Mouse (Mus musculus): ENCODE measurements at regions not wholly inside any gene's neighbourhood (a gene's known extent, or its start where the extent isn't known, plus 50 kb on each side); places are given as distances from the start of the nearest gene placed in this dataset.

GRCm38 (mm10) chr11:110715300-110715699, 252.5 kb upstream of the Kcnj16 start:
- DNase-seq (ENCODE audit: low spot score in 2 of 2), result no peak

GRCm38 (mm10) chr11:110716369-110716768, 251.5 kb upstream of the Kcnj16 start:
- no peak for DNase-seq (ENCODE audit: low spot score in 2 of 2)

- no peak for DNase-seq (ENCODE audit: low spot score in 2 of 2)
These were observed 245.1 kb upstream of the Kcnj16 start for GRCm38 (mm10) chr11:110722701-110723100.

GRCm38 (mm10) chr11:110723971-110724370, 243.9 kb upstream of the Kcnj16 start:
- DNase-seq (ENCODE audit: low spot score in 2 of 2), result no peak

- no peak for DNase-seq (ENCODE audit: low spot score in 2 of 2)
These were observed 240.4 kb upstream of the Kcnj16 start for GRCm38 (mm10) chr11:110727357-110727961.

GRCm38 (mm10) chr11:110731510-110731909, 236.3 kb upstream of the Kcnj16 start:
- no peak for DNase-seq (ENCODE audit: low spot score in 2 of 2)

- DNase-seq (ENCODE audit: low spot score in 2 of 2), result no peak
These were observed 193.7 kb upstream of the Kcnj16 start for GRCm38 (mm10) chr11:110774128-110774527.

GRCm38 (mm10) chr11:110781492-110782276, 186.1 kb upstream of the Kcnj16 start:
- no peak for DNase-seq (ENCODE audit: low spot score in 2 of 2)

GRCm38 (mm10) chr11:110789537-110789936, 178.3 kb upstream of the Kcnj16 start:
- no peak for DNase-seq (ENCODE audit: low spot score in 2 of 2)

- DNase-seq (ENCODE audit: low spot score in 2 of 2), result no peak
These were observed 167.8 kb upstream of the Kcnj16 start for GRCm38 (mm10) chr11:110799887-110800578.

GRCm38 (mm10) chr11:110802013-110802412, 165.8 kb upstream of the Kcnj16 start:
- no peak for DNase-seq (ENCODE audit: low spot score in 2 of 2)

- DNase-seq (ENCODE audit: low spot score in 2 of 2), result no peak
These were observed 163.8 kb upstream of the Kcnj16 start for GRCm38 (mm10) chr11:110804079-110804478.

- peak in 1 of 2 experiments; percentile 23 for DNase-seq (ENCODE audit: low spot score in 2 of 2)
These were observed 154.7 kb upstream of the Kcnj16 start for GRCm38 (mm10) chr11:110813137-110813536.

- no peak for DNase-seq (ENCODE audit: low spot score in 2 of 2)
These were observed 153.1 kb upstream of the Kcnj16 start for GRCm38 (mm10) chr11:110814732-110815131.

GRCm38 (mm10) chr11:110815206-110815605, 152.6 kb upstream of the Kcnj16 start:
- no peak for DNase-seq (ENCODE audit: low spot score in 2 of 2)

- DNase-seq (ENCODE audit: low spot score in 2 of 2), result no peak
These were observed 139.2 kb upstream of the Kcnj16 start for GRCm38 (mm10) chr11:110828584-110828983.

- no peak for DNase-seq (ENCODE audit: low spot score in 2 of 2)
These were observed 131.1 kb upstream of the Kcnj16 start for GRCm38 (mm10) chr11:110836688-110837087.

GRCm38 (mm10) chr11:110839316-110839715, 128.5 kb upstream of the Kcnj16 start:
- DNase-seq (ENCODE audit: low spot score in 2 of 2), result no peak

GRCm38 (mm10) chr11:110868319-110868718, 99.5 kb upstream of the Kcnj16 start:
- no peak for DNase-seq (ENCODE audit: low spot score in 2 of 2)

- DNase-seq (ENCODE audit: low spot score in 2 of 2), result no peak
These were observed 97.7 kb upstream of the Kcnj16 start for GRCm38 (mm10) chr11:110870133-110870532.

GRCm38 (mm10) chr11:110874626-110875025, 93.2 kb upstream of the Kcnj16 start:
- peak in 1 of 2 experiments; percentile 8 for DNase-seq (ENCODE audit: low spot score in 2 of 2)

- no peak for DNase-seq (ENCODE audit: low spot score in 2 of 2)
These were observed 86.9 kb upstream of the Kcnj16 start for GRCm38 (mm10) chr11:110880971-110881370.
